Mouse (Mus musculus) megakaryocyte, embryonic 14.5 days (primary cell): Measurements from ENCODE around the gene Pigs.

Source experiments
- FLI1 ChIP-seq: IDR thresholded peaks from 2 replicates; pipeline ENCODE4 v1.6.1; 2012; ENCODE audit warnings: low read length, inconsistent platforms, mixed read lengths
- GATA1 ChIP-seq: IDR thresholded peaks from 3 replicates; pipeline ENCODE4 v1.6.1; 2012; ENCODE audit warnings: mixed read lengths, low read length, inconsistent platforms, borderline replicate concordance

DNA sequence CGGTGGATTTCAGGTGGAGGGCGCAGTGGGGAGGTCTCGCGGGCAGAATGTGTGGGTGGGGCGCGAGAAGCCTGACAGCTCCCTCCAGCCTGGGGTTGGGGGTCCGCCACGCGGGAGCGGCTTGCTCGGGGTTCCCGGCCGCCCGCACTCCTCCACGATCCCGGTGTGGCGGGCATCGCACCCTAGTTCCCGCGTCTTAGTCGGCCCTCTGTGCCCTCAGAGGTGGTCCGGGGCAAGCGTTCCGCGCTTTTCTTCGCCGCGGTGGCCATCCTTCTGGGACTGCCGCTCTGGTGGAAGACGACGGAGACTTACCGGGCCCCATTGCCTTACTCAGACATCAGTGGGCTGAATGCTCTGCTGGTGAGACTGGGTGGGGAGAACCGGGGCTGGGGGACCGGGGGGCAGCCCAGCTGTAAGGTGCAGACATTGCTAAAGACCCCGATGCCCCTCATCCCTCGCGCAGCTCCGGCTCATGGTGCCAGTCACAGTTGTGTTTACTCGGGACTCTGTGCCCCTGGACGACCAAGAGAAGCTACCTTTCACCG lies 369 bp downstream of the Pigs start:
- TF ChIP-seq GATA1 (no peak), FLI1 (no peak)
